Mouse (Mus musculus) NIH3T3 (cell line): ENCODE measurements around the gene Med16.
A peak's percentile ranks its signal among the peaks of the same experiment; 100 is the strongest.

Experiments used
- DNase-seq: peaks from one replicate; pipeline ENCODE4 v3.0.0-alpha.2; 2012; ENCODE audit warnings: low read depth

Med16 gene

GRCm38 (mm10) chr10:79883297-79884084 lies 25.2 kb downstream of the Med16 start:
- peak; percentile 94 for DNase-seq

GRCm38 (mm10) chr10:79881981-79882380 lies 26.7 kb downstream of the Med16 start:
- DNase-seq, result no peak

GRCm38 (mm10) chr10:79880721-79881120 lies 28.0 kb downstream of the Med16 start:
- no peak for DNase-seq

GRCm38 (mm10) chr10:79879527-79879926 lies 29.2 kb downstream of the Med16 start:
- DNase-seq, result no peak

GRCm38 (mm10) chr10:79877757-79878156 lies 31.0 kb downstream of the Med16 start:
- no peak for DNase-seq

- DNase-seq, result no peak
Observed at GRCm38 (mm10) chr10:79877174-79877573, 31.5 kb downstream of the Med16 start.

- DNase-seq, result peak; percentile 39
Observed at GRCm38 (mm10) chr10:79874290-79874862, 34.3 kb downstream of the Med16 start, which contains the start of the genes Prtn3 and Plppr3. Gene Prtn3 (plus strand): TSS chr10:79874476. Gene Plppr3 (minus strand): TSS chr10:79874634.

- DNase-seq, result no peak
Observed at GRCm38 (mm10) chr10:79873715-79874289, 34.9 kb downstream of the Med16 start.

GRCm38 (mm10) chr10:79873313-79873712 lies 35.4 kb downstream of the Med16 start:
- DNase-seq, result no peak

- no peak for DNase-seq
Observed at GRCm38 (mm10) chr10:79872862-79873261, 35.9 kb downstream of the Med16 start.

- DNase-seq, result no peak
Observed at GRCm38 (mm10) chr10:79871845-79872244, 36.9 kb downstream of the Med16 start.

- DNase-seq, result no peak
Observed at GRCm38 (mm10) chr10:79866601-79867000, 42.1 kb downstream of the Med16 start.

- no peak for DNase-seq
Observed at GRCm38 (mm10) chr10:79865801-79866295, 42.9 kb downstream of the Med16 start.

GRCm38 (mm10) chr10:79865189-79865601 lies 43.5 kb downstream of the Med16 start:
- no peak for DNase-seq

GRCm38 (mm10) chr10:79864351-79865188 lies 44.2 kb downstream of the Med16 start:
- DNase-seq, result peak; percentile 74

- no peak for DNase-seq
Observed at GRCm38 (mm10) chr10:79862925-79863324, 45.8 kb downstream of the Med16 start.

- no peak for DNase-seq
Observed at GRCm38 (mm10) chr10:79862049-79862788, 46.5 kb downstream of the Med16 start.

GRCm38 (mm10) chr10:79861230-79862048 lies 47.3 kb downstream of the Med16 start:
- DNase-seq, result no peak

- no peak for DNase-seq
Observed at GRCm38 (mm10) chr10:79860079-79860911, 48.4 kb downstream of the Med16 start.
